Mouse (Mus musculus) limb, embryonic 11.5 days (tissue): ENCODE data around the gene Lrrc58. TPM values are rescaled to one million over a fixed set of nuclear protein-coding genes. Genes with fewer than 3 reads are reported as not detected.
A peak's percentile ranks its signal among the peaks of the same experiment; 100 is the strongest.

Experiments
- ATAC-seq: fragments of 200-750 bp; cut with Nextera tagmentation; 2 replicates; pipeline ENCODE4 v1.8.0; 2017; ENCODE audit warnings: low read depth; ENCODE audit not compliant: insufficient number of reproducible peaks, low FRiP score, low TSS enrichment
- DNase-seq: peaks from one replicate; pipeline ENCODE4 v3.0.0-alpha.2; 2015; ENCODE audit warnings: low spot score
- H3K27ac ChIP-seq: fragments of 300-500 bp; sonication (generic); replicated peaks from 2 replicates; pipeline ENCODE4 v1.5.1; 2014; ENCODE audit warnings: low read depth, mild to moderate bottlenecking, low read length
- H3K27me3 ChIP-seq: fragments of 300-500 bp; sonication (generic); 2 replicates; pipeline ENCODE4 v1.6.1; 2014; ENCODE audit warnings: mild to moderate bottlenecking, low read length, mixed read lengths; ENCODE audit not compliant: control insufficient read depth, insufficient read depth
- H3K36me3 ChIP-seq: fragments of 300-500 bp; sonication (generic); 2 replicates; pipeline ENCODE4 v1.6.1; 2014; ENCODE audit warnings: mild to moderate bottlenecking, low read length, moderate library complexity, mixed read lengths; ENCODE audit not compliant: control insufficient read depth, insufficient read depth
- H3K4me1 ChIP-seq: fragments of 300-500 bp; sonication (generic); 2 replicates; pipeline ENCODE4 v1.6.1; 2014; ENCODE audit warnings: low read length, mixed read lengths; ENCODE audit not compliant: control insufficient read depth, insufficient read depth
- H3K4me2 ChIP-seq: fragments of 300-500 bp; sonication (generic); 2 replicates; pipeline ENCODE4 v1.6.1; 2014; ENCODE audit warnings: low read depth, mild to moderate bottlenecking, moderate library complexity; ENCODE audit not compliant: severe bottlenecking
- H3K4me3 ChIP-seq: fragments of 300-500 bp; sonication (generic); 2 replicates; pipeline ENCODE4 v1.5.1; 2014; ENCODE audit warnings: low read depth, low read length
- H3K9ac ChIP-seq: fragments of 300-500 bp; sonication (generic); 2 replicates; pipeline ENCODE4 v1.6.1; 2014; ENCODE audit warnings: mild to moderate bottlenecking, low read length
- H3K9me3 ChIP-seq: fragments of 300-500 bp; sonication (generic); 2 replicates; pipeline ENCODE4 v1.6.1; 2016; ENCODE audit warnings: low read length; ENCODE audit not compliant: control insufficient read depth
- WGBS: fragments of 180-500 bp; shearing (Covaris S2); extraction: QIAGEN DNeasy Blood & Tissue Kit; methylation state at CpG from one replicate; pipeline ENCODE4 v1.1.7; 2014; 5-methylcytosine and 5-hydroxymethylcytosine counted together
- polyA plus RNA-seq: library from polyadenylated mRNA; unstranded; fragments of >200 nt; fragmentation: Nextera tagmentation; extraction: Ambion mirVana; gene quantifications from 2 replicates; pipeline ENCODE4 v1.2.1, GENCODE M21; 2014

Lrrc58 gene
- polyA plus RNA-seq, 1 experiment from 2014 or later = 67.4 TPM

DNA sequence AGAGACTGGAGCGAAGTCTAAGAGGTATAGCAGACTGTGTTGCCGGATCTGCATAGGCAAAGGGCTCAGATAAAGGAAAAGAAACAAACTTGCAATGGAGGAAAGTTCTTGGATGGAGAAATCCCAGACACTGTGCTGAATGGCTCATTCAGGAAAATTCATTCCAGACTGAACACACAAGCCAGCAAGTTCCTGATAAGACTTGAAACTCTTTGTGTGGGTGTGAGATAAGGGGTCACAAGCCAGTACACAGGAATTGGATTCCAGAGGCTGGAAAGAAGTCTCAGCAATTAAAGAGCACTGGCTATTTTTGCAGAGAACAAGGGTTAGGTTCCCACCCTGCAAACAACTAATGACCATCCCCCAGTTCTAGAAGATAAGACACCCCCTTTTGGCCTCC, 25.8 kb downstream of the Lrrc58 start:
- H3K9ac ChIP-seq = no peak overlapping the region
- no peak overlapping the region for H3K4me3 ChIP-seq
- no peak overlapping the region for H3K4me2 ChIP-seq
- no peaks in the 10 kb centered on the region for H3K36me3 ChIP-seq
- H3K27ac ChIP-seq = no peak overlapping the region
- DNase-seq = no peak
- H3K27me3 ChIP-seq = no peaks in the 10 kb centered on the region
- no peaks in the 10 kb centered on the region for H3K9me3 ChIP-seq
- WGBS = 87% methylated on average over 2 of the region's 2 CpGs
- no peak for ATAC-seq
- peaks cover 17% of the 10 kb centered on the region for H3K4me1 ChIP-seq

DNA sequence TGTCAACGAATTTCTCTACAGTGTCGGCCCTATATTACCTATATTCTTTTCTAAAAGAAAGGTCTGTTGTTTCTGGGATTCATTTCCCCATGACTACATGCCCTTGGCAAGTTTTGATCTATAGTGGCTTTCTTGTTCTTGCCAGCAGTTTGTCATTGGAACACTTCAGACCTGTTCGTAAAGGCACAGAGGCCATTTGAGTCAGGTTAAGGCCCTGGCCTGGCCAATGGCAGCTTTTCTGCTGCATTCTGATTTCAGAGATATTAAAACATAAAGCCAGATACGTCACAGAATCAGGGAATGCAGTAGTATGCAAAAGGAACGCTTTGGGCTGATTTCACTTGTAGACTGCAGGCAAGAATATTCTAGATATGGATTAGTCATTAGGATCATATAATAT, 30.6 kb downstream of the Lrrc58 start:
- DNase-seq (no peak), ATAC-seq (no peak)
- Histone ChIP-seq H3K9ac (no peak overlapping the region), H3K9me3 (no peaks in the 10 kb centered on the region), H3K4me2 (no peak overlapping the region), H3K27ac (peak overlapping the region; percentile 21; the same call in 1 of the 2 replicates), H3K36me3 (no peaks in the 10 kb centered on the region), H3K4me1 (peaks cover 9% of the 10 kb centered on the region; the same call in 1 of the 2 replicates), H3K4me3 (no peak overlapping the region), H3K27me3 (no peaks in the 10 kb centered on the region)
- WGBS = 77% methylated on average over 5 of the region's 5 CpGs

- Histone ChIP-seq H3K9ac (no peak overlapping the region), H3K4me2 (no peak overlapping the region), H3K36me3 (no peaks in the 10 kb centered on the region), H3K4me1 (peaks cover 9% of the 10 kb centered on the region; the same call in 1 of the 2 replicates), H3K27ac (peak overlapping the region; percentile 21; the same call in 1 of the 2 replicates), H3K27me3 (no peaks in the 10 kb centered on the region), H3K9me3 (no peaks in the 10 kb centered on the region), H3K4me3 (no peak overlapping the region)
- ATAC-seq = peak; percentile 39; the same call in 1 of the 2 replicates
- 5% methylated on average over 2 of the region's 2 CpGs for WGBS
- peak; percentile 57 for DNase-seq
Observed at GRCm38 (mm10) chr16:37899357-37899756, 31.2 kb downstream of the Lrrc58 start.

DNA sequence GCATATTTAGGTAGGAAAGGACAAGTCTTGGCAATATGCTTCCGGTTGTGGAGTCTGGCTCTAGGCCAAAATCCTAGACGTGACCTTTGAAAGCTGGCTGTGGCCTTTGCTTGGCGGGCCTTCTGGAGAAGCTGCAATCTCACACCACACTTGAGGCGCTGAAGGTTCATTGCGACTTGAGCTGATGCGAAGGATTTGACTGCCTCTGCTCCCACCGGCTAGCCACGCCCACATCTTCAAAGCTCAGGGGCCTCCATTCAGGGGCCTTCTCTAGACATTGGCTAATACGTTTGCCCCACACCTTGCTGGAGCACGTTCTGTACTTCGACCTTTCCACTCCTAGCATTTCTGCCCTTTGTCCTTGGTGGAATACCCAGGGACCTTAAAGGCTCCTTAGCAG, 33.1 kb downstream of the Lrrc58 start:
- DNase-seq (no peak), ATAC-seq (no peak)
- Histone ChIP-seq H3K36me3 (no peaks in the 10 kb centered on the region), H3K27ac (no peak overlapping the region), H3K4me3 (no peak overlapping the region), H3K4me1 (peaks cover 9% of the 10 kb centered on the region; the same call in 1 of the 2 replicates), H3K4me2 (no peak overlapping the region), H3K9me3 (no peaks in the 10 kb centered on the region), H3K27me3 (no peaks in the 10 kb centered on the region), H3K9ac (no peak overlapping the region)
- WGBS = 36% methylated on average over 11 of the region's 11 CpGs

GRCm38 (mm10) chr16:37906456-37906855, 38.3 kb downstream of the Lrrc58 start:
- no peak overlapping the region for H3K9ac ChIP-seq
- 91% methylated on average over 3 of the region's 3 CpGs for WGBS
- no peak overlapping the region for H3K27ac ChIP-seq
- no peaks in the 10 kb centered on the region for H3K36me3 ChIP-seq
- ATAC-seq (no peak), DNase-seq (no peak)
- H3K4me3 ChIP-seq = no peak overlapping the region
- no peaks in the 10 kb centered on the region for H3K27me3 ChIP-seq
- no peak overlapping the region for H3K4me2 ChIP-seq
- 0 out of 2 replicates have a peak, but pooled peaks cover 2% of the 10 kb centered on the region for H3K4me1 ChIP-seq
- H3K9me3 ChIP-seq = no peaks in the 10 kb centered on the region

DNA sequence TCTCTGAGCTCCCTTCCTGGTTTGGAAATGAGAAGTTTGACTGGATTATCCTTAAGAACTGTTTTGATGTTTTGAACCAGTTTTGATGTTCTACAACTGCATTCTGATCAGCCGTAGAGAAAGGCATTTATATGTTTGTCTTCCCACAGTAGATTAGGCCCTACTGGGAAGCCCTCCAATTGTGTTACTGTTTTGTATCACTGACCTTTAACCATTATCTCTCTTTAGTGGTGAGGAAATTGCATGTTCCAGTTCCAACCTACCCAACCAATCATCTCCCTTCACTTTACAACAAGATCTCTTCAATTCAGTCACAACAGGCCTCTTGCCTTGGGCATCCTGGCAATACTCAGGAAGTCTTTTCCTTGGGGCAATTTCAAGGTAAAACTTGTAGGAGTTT, 42.9 kb downstream of the Lrrc58 start:
- ATAC-seq = no peak
- 93% methylated on average over 1 of the region's 1 CpGs for WGBS
- Histone ChIP-seq H3K9ac (no peak overlapping the region), H3K36me3 (no peaks in the 10 kb centered on the region), H3K4me2 (no peak overlapping the region), H3K4me3 (no peak overlapping the region), H3K4me1 (0 out of 2 replicates have a peak, but pooled peaks cover 7% of the 10 kb centered on the region), H3K27ac (no peak overlapping the region), H3K9me3 (no peaks in the 10 kb centered on the region), H3K27me3 (no peaks in the 10 kb centered on the region)
- DNase-seq = no peak

GRCm38 (mm10) chr16:37916138-37916817, 48.1 kb downstream of the Lrrc58 start, which contains the start of gene Gpr156:
Gene Gpr156, plus strand, starts transcription at chr16:37916496.
- H3K36me3 ChIP-seq = no peaks in the 10 kb centered on the region
- H3K9ac ChIP-seq = peak within 1 kb of the TSS; percentile 62
- H3K27ac ChIP-seq = no peak within 1 kb of the TSS
- H3K4me3 ChIP-seq = peak within 1 kb of the TSS; percentile 48
- DNase-seq (peak; percentile 72), ATAC-seq (peak; percentile 38; the same call in 1 of the 2 replicates)
- peak within 1 kb of the TSS; percentile 92 for H3K4me2 ChIP-seq
- WGBS = 3% methylated on average over 53 of the region's 53 CpGs
- H3K4me1 ChIP-seq = peaks cover 7% of the 10 kb centered on the region; the same call in 1 of the 2 replicates
- H3K27me3 ChIP-seq = peaks cover 2% of the 10 kb centered on the region; the same call in 1 of the 2 replicates
- H3K9me3 ChIP-seq = no peaks in the 10 kb centered on the region

DNA sequence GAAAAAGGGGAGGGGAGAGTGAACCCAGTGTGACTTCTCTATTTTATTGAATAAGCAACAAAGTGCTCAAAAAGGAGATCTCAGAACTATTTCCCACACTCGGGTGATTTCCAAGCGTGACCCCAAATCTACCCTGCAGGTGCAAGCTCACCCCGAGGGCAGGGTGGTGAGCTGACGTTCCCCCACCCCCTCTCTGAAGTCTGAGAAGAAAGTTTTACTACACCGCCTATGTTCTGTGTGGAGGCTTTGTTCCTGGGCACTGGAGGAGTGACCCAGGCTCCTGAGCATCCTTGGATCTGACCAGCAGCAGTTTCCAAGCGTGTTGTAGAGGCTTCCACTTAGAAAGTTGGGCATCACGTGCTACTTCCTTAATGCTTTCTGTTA, 48.6 kb downstream of the Lrrc58 start:
- Histone ChIP-seq H3K27me3 (peaks cover 2% of the 10 kb centered on the region; the same call in 1 of the 2 replicates), H3K4me2 (peak overlapping the region; percentile 92), H3K27ac (no peak overlapping the region), H3K4me1 (peaks cover 7% of the 10 kb centered on the region; the same call in 1 of the 2 replicates), H3K36me3 (no peaks in the 10 kb centered on the region), H3K9ac (no peak overlapping the region; the same call in 1 of the 2 replicates), H3K9me3 (no peaks in the 10 kb centered on the region), H3K4me3 (peak overlapping the region; percentile 48)
- 21% methylated on average over 7 of the region's 7 CpGs for WGBS
- DNase-seq = peak; percentile 38
- ATAC-seq = no peak
